Mouse (Mus musculus) monocyte, adult 2 months (primary cell): ENCODE data around the gene Hist4h4.

ENCODE experiments used
- DNase-seq, 2 experiments: peaks; one replicate each; pipeline ENCODE4 v3.0.0; 2022; ENCODE audit warnings: low spot score in 2 of 2, low read depth in 1 of 2

Hist4h4 gene

GRCm38 (mm10) chr6:136789391-136789971 is 14.7 kb downstream of the Hist4h4 start:
- no peak for DNase-seq

GRCm38 (mm10) chr6:136782761-136783160 is 21.5 kb downstream of the Hist4h4 start:
- no peak for DNase-seq

- DNase-seq: no peak
Observed at GRCm38 (mm10) chr6:136782146-136782545, 22.1 kb downstream of the Hist4h4 start.

- DNase-seq: no peak
Observed at GRCm38 (mm10) chr6:136781377-136781986, 22.7 kb downstream of the Hist4h4 start, which contains the start of gene Gucy2c. Gene Gucy2c, minus strand, starts transcription at chr6:136781765.

GRCm38 (mm10) chr6:136776392-136776791 is 27.8 kb downstream of the Hist4h4 start:
- DNase-seq: no peak

GRCm38 (mm10) chr6:136769859-136770258 is 34.4 kb downstream of the Hist4h4 start:
- no peak for DNase-seq

- DNase-seq: no peak
Observed at GRCm38 (mm10) chr6:136769143-136769542, 35.1 kb downstream of the Hist4h4 start.

GRCm38 (mm10) chr6:136763912-136764311 is 40.3 kb downstream of the Hist4h4 start:
- no peak for DNase-seq
